Comparison of ENCODE assay signal across 11 mouse cellular contexts in genomic region chr17:79816896-79817295, GRCm38 (mm10).
"Had no signal": no experiment of that assay in that cellular context is flagged by ENCODE, and none has a peak within 500 bp of the region (broad histone marks: within the 10 kb centered on the region; RNA-seq: fewer than 3 reads in every experiment).

No protein-coding gene starts in this region.

- H3K9me3 ChIP-seq: limb, embryonic 15.5 days; liver, embryonic 13.5 days; midbrain, embryonic 13.5 days; neural tube, embryonic 12.5 days had no signal

- ATAC-seq: midbrain, embryonic 13.5 days had no signal

- H3K27ac ChIP-seq: left cerebral cortex, adult 2 months; limb, embryonic 15.5 days; liver, embryonic 13.5 days; midbrain, embryonic 13.5 days; neural tube, embryonic 12.5 days had no signal

- H3K4me2 ChIP-seq: limb, embryonic 15.5 days; liver, embryonic 13.5 days; midbrain, embryonic 13.5 days; neural tube, embryonic 12.5 days had no signal

- H3K27me3 ChIP-seq: limb, embryonic 15.5 days; liver, embryonic 13.5 days had no signal

- H3K36me3 ChIP-seq: limb, embryonic 15.5 days; liver, embryonic 13.5 days; midbrain, embryonic 13.5 days; neural tube, embryonic 12.5 days had no signal

- DNase-seq: kidney, adult 11 months; kidney, adult 9 months; liver, embryonic 13.5 days; lung, adult 18-20 months; right cerebral cortex, postnatal 4 days; spleen, adult 18-20 months had no signal

- H3K4me1 ChIP-seq: limb, embryonic 15.5 days; liver, embryonic 13.5 days had no signal

- H3K9ac ChIP-seq: limb, embryonic 15.5 days; liver, embryonic 13.5 days; midbrain, embryonic 13.5 days; neural tube, embryonic 12.5 days had no signal

- H3K4me3 ChIP-seq: left cerebral cortex, adult 2 months; limb, embryonic 15.5 days; liver, embryonic 13.5 days; midbrain, embryonic 13.5 days; myocyte; neural tube, embryonic 12.5 days had no signal
